Mouse (Mus musculus): ENCODE data around the gene Rbm10.

GRCm38 (mm10) chrX:20662317-20662715 lies 45.0 kb downstream of the Rbm10 start:
- TF ChIP-seq CTCF (conservative IDR thresholded peaks at IDR 0.05; ENCODE audit: low read length) (no peak), NANOG (IDR thresholded peaks at IDR 0.05; ENCODE audit: borderline replicate concordance, low read length) (no peak)

Measured in E14TG2a.4 (cell line).